Mouse (Mus musculus) limb, embryonic 15.5 days (tissue): ENCODE results near the gene Tnni3. TPM values are rescaled to one million over a fixed set of nuclear protein-coding genes. Genes with fewer than 3 reads are reported as not detected.
"Not testable (repeated sequence)": the region's sequence is repeated elsewhere in the genome, so short reads cannot be mapped to it uniquely, and the experiment has no call there.

Source experiments
- ATAC-seq: fragments of 200-750 bp; cut with Nextera tagmentation; 2 replicates; pipeline ENCODE4 v1.8.0; 2017; ENCODE audit warnings: low read depth, moderate TSS enrichment; ENCODE audit not compliant: insufficient number of reproducible peaks, low FRiP score, low TSS enrichment
- H3K27ac ChIP-seq: fragments of 300-500 bp; sonication (generic); 2 replicates; pipeline ENCODE4 v1.5.1; 2015; ENCODE audit warnings: moderate library complexity, mild to moderate bottlenecking, inconsistent platforms
- H3K27me3 ChIP-seq: fragments of 300-500 bp; sonication (generic); 2 replicates; pipeline ENCODE4 v1.6.1; 2015; ENCODE audit warnings: inconsistent platforms
- H3K36me3 ChIP-seq: fragments of 300-500 bp; sonication (generic); 2 replicates; pipeline ENCODE4 v1.6.1; 2015; ENCODE audit warnings: inconsistent platforms
- H3K4me1 ChIP-seq: fragments of 300-500 bp; sonication (generic); 2 replicates; pipeline ENCODE4 v1.6.1; 2015; ENCODE audit warnings: inconsistent platforms
- H3K4me2 ChIP-seq: fragments of 300-500 bp; sonication (generic); 2 replicates; pipeline ENCODE4 v1.6.1; 2015; ENCODE audit warnings: mild to moderate bottlenecking, inconsistent platforms
- H3K4me3 ChIP-seq: fragments of 300-500 bp; sonication (generic); 2 replicates; pipeline ENCODE4 v1.5.1; 2015; ENCODE audit warnings: mild to moderate bottlenecking, inconsistent platforms
- H3K9ac ChIP-seq: fragments of 300-500 bp; sonication (generic); 2 replicates; pipeline ENCODE4 v1.6.1; 2015; ENCODE audit warnings: inconsistent platforms
- H3K9me3 ChIP-seq: fragments of 300-500 bp; sonication (generic); 2 replicates; pipeline ENCODE4 v1.6.1; 2016; ENCODE audit warnings: inconsistent platforms
- WGBS: fragments of 180-500 bp; shearing (Covaris S2); methylation state at CpG from one replicate; pipeline ENCODE4 v1.1.7; 2015; 5-methylcytosine and 5-hydroxymethylcytosine counted together
- polyA plus RNA-seq: library from polyadenylated mRNA; unstranded; fragments of >200 nt; fragmentation: Nextera tagmentation; extraction: Ambion mirVana; gene quantifications from 2 replicates; pipeline ENCODE4 v1.2.1, GENCODE M21; 2015

Gene Tnni3
- 4.7 and 5.2 TPM in 2 replicates for polyA plus RNA-seq

DNA sequence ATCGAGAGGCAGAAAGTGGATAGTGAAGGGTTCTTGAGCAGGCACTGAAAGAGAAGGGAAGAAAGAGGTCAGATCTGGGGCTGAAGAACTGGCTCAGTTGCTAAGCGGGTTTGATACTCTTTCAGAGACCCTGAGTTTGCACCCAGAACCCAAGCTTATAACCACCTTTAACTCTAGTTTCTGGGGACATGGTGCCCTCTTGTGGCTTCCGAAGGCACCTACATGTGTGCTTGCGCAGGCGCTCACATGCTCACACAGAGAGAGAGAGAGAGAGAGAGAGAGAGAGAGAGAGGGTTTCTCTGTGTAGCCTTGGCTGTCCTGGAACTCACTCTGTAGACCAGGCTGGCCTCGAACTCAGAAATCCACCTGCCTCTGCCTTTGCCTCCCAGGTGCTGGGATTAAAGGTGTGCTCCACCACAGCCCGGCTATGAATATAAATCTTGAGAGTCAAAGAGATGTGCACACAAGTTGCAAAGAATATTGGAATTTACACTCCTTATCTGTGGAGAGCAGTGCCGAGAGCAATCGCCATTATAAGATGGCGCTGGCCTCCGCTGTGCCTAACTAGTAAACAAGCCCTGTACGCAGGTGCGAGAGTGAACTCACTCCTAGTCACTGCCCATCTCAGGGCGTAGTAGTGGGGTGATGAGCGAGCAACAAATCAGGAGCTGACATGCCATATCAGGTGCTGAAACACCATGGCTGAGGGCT is at the start of gene Tnni3:
Gene Tnni3, minus strand, starts transcription at position 18 of the 711 bp plus-strand sequence.
- H3K4me3 ChIP-seq, H3K4me2 ChIP-seq, ATAC-seq, H3K27ac ChIP-seq, H3K9me3 ChIP-seq, H3K27me3 ChIP-seq, H3K36me3 ChIP-seq, H3K9ac ChIP-seq: not testable (repeated sequence)
- H3K4me1 ChIP-seq = peaks cover 28% of the 10 kb centered on the region
- WGBS = 73% methylated on average over 15 of the region's 15 CpGs

DNA sequence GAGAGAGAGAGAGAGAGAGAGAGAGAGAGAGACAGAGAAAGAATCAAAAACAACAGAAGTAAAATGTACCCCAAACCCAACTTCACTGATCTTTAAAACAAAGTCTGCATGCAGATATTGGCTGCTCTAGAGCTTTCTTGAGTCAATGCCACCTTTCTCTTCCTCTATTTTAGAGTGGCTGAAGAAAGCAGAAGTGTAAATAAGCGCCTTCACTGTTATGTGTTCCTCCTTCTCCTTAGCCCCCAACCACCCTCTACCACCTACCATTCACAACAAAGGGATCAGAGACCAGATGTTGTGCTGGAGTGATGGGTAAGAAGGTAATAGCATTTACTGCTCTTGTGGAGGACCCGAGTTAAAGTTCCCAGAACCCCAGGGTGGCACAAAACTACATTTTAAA is 48.3 kb upstream of the Tnni3 start:
- not testable (repeated sequence) for H3K9ac ChIP-seq, H3K9me3 ChIP-seq, H3K4me1 ChIP-seq, H3K36me3 ChIP-seq, H3K4me2 ChIP-seq, H3K27me3 ChIP-seq, H3K4me3 ChIP-seq, H3K27ac ChIP-seq, ATAC-seq
- WGBS = 50% methylated on average over 2 of the region's 2 CpGs

DNA sequence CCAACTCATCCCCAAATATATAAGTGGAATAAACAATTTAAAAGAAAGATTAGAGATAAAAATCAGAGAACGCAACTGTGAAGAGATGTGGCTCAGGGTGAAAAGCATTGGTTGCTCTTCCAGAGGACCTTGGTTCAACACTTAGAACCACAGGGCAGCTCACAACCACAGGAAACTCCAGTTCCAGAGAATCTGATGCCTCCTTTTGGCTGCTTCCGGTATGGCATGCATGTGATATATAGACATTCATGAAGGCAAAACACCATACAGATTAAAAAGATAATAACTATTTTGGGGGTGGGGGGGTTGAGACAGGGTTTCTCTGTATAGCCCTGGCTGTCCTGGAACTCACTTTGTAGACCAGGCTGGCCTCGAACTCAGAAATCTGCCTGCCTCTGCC is 38.6 kb upstream of the Tnni3 start:
- Histone ChIP-seq H3K4me2 (no peak overlapping the region), H3K27ac (no peak overlapping the region), H3K27me3 (no peaks in the 10 kb centered on the region), H3K4me1 (no peaks in the 10 kb centered on the region), H3K4me3 (no peak overlapping the region), H3K9me3 (no peaks in the 10 kb centered on the region), H3K9ac (no peak overlapping the region), H3K36me3 (no peaks in the 10 kb centered on the region)
- ATAC-seq = no peak
- 90% methylated on average over 3 of the region's 3 CpGs for WGBS

DNA sequence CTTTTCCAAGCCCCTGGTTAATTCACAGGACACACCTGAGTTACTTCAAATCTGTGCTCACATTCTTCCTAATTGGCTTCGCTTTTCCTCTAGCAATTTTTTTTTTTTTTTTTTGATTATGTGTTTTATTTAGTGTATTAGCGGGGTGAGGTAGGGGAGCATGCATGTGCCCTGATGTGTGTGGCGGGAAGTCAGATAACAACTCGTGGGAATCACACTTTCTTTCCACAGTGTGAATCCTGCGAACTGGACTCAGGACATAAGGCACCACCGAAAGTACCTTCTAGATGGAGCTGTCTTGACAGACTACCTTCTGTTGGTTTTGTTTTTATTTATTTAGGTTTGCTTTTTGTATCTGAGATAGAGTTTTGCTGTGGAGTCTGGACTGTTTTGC is 33.1 kb upstream of the Tnni3 start:
- Histone ChIP-seq H3K4me2 (no peak overlapping the region), H3K9me3 (no peaks in the 10 kb centered on the region), H3K27me3 (peaks cover 4% of the 10 kb centered on the region; the same call in 1 of the 2 replicates), H3K4me3 (no peak overlapping the region), H3K4me1 (no peaks in the 10 kb centered on the region), H3K36me3 (no peaks in the 10 kb centered on the region), H3K27ac (no peak overlapping the region), H3K9ac (no peak overlapping the region)
- no peak for ATAC-seq
- WGBS = 65% methylated on average over 6 of the region's 6 CpGs

DNA sequence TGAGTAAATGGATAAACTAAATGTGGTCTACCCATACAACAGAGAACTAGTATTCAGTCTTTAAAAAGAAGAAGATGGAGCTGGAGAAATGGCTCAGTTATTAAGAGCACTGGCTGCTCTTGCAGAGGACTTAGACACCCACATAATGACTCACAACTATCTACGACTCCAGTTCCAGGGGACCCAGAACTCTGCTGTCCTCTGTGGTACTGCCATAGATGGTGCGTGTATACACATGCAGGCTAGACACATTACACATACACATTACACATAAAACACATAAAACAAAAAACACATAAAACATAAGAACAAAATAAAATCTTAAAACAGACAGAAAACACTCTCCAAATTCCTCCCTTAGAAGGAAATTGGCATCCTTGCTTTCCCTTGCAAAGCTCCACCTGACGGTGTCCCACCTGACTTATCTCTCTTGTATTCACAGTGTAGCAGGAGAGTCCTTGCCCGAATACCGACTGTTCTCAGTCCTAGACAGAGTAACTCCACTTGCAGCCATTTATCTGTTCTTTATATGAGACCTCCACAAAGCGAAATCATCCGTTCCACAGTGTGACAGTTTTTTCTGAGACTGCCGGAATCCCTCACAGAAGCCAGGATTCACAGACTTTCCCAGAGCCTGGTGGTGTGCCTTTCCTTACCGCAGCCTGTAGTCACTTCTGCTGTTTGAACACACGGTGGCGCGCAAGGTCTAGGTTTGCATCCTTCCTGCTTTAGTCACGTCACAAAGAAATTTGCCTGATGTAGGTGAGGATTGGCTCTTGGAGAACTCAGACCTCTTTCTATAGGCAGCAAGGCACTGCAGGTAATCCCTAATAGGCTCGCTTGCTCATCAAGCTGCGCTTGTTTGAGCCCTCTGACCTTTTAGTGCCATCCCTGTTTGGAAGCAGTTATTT is 32.5 kb upstream of the Tnni3 start:
- peak; percentile 72; the same call in 1 of the 2 replicates for ATAC-seq
- no peak overlapping the region for H3K9ac ChIP-seq
- WGBS = 22% methylated on average over 15 of the region's 15 CpGs

DNA sequence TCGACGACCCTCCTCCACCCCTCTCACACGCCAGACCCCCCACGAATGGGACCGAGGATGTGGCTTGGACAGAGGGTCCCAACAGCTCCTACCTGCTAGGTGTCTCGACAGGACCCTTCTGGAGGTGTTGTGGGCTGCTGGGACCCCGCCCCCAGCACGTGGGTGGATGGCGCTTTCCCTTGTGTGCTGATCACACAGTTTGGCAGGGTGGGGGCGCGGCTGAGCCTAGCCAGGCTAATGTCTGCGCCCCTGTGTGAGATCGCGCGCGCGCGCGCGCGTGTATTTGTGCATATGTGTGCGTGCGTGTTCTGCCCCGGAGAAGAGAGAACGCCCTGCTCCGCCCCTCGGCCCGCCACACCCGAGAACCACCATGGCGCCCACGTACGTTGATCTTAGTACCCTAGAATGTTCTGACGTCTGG is 23.2 kb upstream of the Tnni3 start, which contains the start of gene Syt5:
Gene Syt5, minus strand, starts transcription at position 321 of the 421 bp plus-strand sequence.
- H3K4me3 ChIP-seq = peak within 1 kb of the TSS; percentile 37
- peak within 1 kb of the TSS; percentile 82 for H3K4me2 ChIP-seq
- no peaks in the 10 kb centered on the region for H3K9me3 ChIP-seq
- H3K27ac ChIP-seq = no peak within 1 kb of the TSS
- H3K9ac ChIP-seq = no peak within 1 kb of the TSS
- H3K4me1 ChIP-seq = peaks cover 12% of the 10 kb centered on the region
- H3K36me3 ChIP-seq = no peaks in the 10 kb centered on the region
- 9% methylated on average over 33 of the region's 33 CpGs for WGBS
- no peak for ATAC-seq
- peaks cover 9% of the 10 kb centered on the region; the same call in 1 of the 2 replicates for H3K27me3 ChIP-seq

More for the DNA sequence above, 32.5 kb upstream of the Tnni3 start:
- Histone ChIP-seq H3K4me3 (no peak overlapping the region), H3K4me2 (no peak overlapping the region), H3K4me1 (no peaks in the 10 kb centered on the region), H3K27me3 (peaks cover 4% of the 10 kb centered on the region; the same call in 1 of the 2 replicates), H3K27ac (no peak overlapping the region), H3K36me3 (no peaks in the 10 kb centered on the region), H3K9me3 (no peaks in the 10 kb centered on the region)

DNA sequence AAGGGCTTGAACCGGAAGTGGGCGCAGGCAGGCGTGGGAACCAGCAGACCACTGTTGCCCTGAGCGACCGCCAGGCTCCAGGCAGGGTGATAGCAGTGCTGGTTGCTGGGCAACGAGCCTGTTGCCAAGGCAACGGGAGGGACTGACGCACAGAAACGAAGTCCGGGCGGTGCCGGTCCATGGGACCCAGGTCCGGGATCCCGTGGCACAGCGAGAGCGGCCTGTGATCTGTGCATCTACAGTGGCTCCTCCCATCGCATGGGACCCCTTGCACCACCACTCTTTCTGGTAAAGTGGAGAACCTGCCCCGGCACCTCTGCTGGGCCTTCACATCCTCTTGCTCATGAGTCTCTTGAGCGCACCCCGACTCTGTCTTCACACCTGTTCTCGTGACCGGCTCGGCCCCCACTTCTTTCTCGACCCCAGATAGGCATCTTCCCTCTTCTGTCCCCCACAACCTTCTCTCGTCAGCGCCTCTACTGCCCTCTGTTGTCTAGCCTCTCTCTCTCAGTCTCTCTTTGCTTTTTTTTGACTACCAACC is 22.6 kb upstream of the Tnni3 start:
- Histone ChIP-seq H3K27me3 (peaks cover 9% of the 10 kb centered on the region; the same call in 1 of the 2 replicates), H3K9me3 (no peaks in the 10 kb centered on the region), H3K4me2 (peak overlapping the region; percentile 82), H3K36me3 (no peaks in the 10 kb centered on the region), H3K9ac (no peak overlapping the region), H3K4me3 (peak overlapping the region; percentile 37), H3K27ac (no peak overlapping the region), H3K4me1 (peaks cover 12% of the 10 kb centered on the region)
- WGBS = 4% methylated on average over 26 of the region's 26 CpGs
- ATAC-seq = no peak

DNA sequence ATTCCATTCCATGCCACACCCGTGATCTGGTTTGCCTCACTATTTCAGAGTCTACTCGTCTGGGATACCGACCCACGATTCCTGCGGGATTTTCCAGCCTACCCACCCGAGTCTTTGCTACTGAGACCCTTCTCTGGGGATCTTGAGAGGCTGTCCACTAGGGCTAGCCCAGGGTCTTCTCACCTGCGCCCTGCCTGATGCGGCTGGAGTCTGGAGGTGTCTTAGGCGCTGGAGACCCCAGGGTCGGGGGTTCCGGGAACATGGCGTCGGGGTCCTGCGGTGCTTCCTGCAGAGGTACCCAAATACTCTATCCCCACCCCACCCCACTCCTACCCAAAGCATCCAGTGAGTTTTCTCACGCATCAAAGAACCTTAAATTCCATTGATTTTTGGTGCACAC is 22.0 kb upstream of the Tnni3 start:
- Histone ChIP-seq H3K27me3 (peaks cover 9% of the 10 kb centered on the region; the same call in 1 of the 2 replicates), H3K36me3 (no peaks in the 10 kb centered on the region), H3K27ac (no peak overlapping the region), H3K4me1 (peaks cover 12% of the 10 kb centered on the region), H3K9ac (no peak overlapping the region), H3K4me2 (no peak overlapping the region), H3K9me3 (no peaks in the 10 kb centered on the region), H3K4me3 (no peak overlapping the region)
- 68% methylated on average over 15 of the region's 15 CpGs for WGBS
- ATAC-seq = no peak

DNA sequence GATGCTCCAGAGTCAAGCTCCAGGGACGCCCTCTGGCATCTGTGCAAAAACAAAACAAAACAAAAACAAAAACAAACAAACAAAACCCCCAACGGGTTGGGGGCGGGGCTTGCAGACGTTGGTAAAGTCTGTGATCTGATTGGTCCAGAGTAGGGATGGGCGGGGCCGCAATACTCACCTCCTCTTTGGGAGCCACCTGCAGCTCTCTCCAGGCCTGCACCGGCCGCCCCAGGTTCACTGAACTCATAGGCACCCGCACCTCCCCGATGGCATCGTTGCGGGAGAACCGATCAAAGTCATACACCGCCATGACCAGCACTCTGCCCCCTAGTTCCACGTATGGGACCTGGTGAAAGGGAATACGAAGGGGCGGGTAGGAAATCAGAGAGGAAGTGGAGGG is 18.0 kb upstream of the Tnni3 start:
- no peak overlapping the region for H3K27ac ChIP-seq
- WGBS = 36% methylated on average over 17 of the region's 17 CpGs
- H3K36me3 ChIP-seq = no peaks in the 10 kb centered on the region
- no peak overlapping the region for H3K4me2 ChIP-seq
- H3K27me3 ChIP-seq = peaks cover 6% of the 10 kb centered on the region; the same call in 1 of the 2 replicates
- no peak for ATAC-seq
- H3K9me3 ChIP-seq = no peaks in the 10 kb centered on the region
- H3K9ac ChIP-seq = no peak overlapping the region
- peaks cover 8% of the 10 kb centered on the region for H3K4me1 ChIP-seq
- no peak overlapping the region for H3K4me3 ChIP-seq

DNA sequence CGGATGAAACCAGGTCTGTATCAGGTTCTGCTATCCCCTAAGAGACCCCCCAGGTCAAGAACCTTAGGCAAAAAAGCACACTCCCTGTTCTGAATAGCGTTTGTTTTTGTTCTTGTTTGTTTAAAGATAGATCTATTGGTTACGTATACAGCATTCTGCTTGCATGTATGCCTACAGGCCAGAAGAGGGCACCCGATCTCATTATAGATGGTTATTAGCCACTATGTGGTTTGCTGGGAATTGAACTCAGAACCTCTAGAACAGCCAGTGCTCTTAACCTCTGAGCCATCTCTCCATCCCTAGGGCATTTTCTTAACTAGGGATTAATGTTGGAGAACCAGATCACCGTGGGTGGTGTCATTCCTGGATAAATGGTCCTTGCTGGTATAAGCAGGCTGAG is 17.3 kb upstream of the Tnni3 start:
- Histone ChIP-seq H3K4me1 (peaks cover under 1% of the 10 kb centered on the region), H3K9ac (no peak overlapping the region), H3K27me3 (0 out of 2 replicates have a peak, but pooled peaks cover 3% of the 10 kb centered on the region), H3K4me2 (no peak overlapping the region), H3K9me3 (no peaks in the 10 kb centered on the region), H3K4me3 (no peak overlapping the region), H3K27ac (no peak overlapping the region), H3K36me3 (no peaks in the 10 kb centered on the region)
- 62% methylated on average over 5 of the region's 5 CpGs for WGBS
- ATAC-seq = no peak

DNA sequence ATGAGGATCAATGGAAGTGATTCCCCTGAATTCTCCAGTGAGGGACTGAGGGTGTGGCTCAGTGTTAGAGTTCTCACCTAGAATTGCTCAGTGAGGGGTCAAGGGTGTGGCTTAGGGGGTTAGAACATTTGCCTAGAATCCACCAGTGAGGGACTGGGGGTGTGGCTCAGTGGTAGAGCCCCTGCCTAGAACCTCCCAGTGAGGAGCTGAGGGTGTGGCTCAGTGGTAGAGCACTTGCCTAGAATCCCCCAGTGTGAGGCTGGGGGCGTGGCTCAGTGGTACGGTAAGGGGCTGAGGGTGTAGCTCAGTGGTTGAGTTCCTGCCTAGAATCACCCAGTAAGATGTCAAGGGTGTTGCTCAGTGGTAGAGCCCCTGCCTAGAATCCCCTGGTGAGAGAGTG is 15.0 kb upstream of the Tnni3 start:
- H3K27ac ChIP-seq = no peak overlapping the region
- no peak overlapping the region for H3K4me3 ChIP-seq
- H3K9ac ChIP-seq = no peak overlapping the region
- H3K9me3 ChIP-seq = no peaks in the 10 kb centered on the region
- ATAC-seq = no peak
- WGBS = 63% methylated on average over 2 of the region's 2 CpGs
- no peaks in the 10 kb centered on the region for H3K27me3 ChIP-seq
- no peaks in the 10 kb centered on the region for H3K36me3 ChIP-seq
- no peaks in the 10 kb centered on the region for H3K4me1 ChIP-seq
- H3K4me2 ChIP-seq = no peak overlapping the region

DNA sequence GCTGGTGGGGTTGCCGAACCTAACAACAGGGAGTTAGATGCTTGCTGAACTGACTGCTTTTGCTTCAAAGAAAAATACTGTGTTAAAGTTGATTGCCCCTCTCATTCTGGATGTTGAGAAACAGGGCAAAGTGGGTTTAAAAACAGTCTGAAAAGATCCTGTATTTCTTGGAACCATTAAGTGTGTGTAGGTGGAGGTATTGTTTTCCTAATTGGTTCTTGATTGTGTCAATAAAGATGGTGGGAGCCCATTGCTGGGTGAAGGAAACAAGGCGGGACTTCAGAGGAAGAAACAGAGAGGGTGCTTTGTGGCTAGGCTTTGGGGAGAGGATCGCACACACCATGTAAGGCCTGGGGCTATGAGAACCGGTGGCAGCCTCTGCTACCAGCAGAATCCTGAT is 13.2 kb upstream of the Tnni3 start:
- WGBS = 40% methylated on average over 4 of the region's 4 CpGs
- no peak for ATAC-seq
- Histone ChIP-seq H3K4me3 (no peak overlapping the region), H3K4me2 (no peak overlapping the region), H3K36me3 (no peaks in the 10 kb centered on the region), H3K9ac (no peak overlapping the region), H3K27me3 (no peaks in the 10 kb centered on the region), H3K4me1 (peaks cover 4% of the 10 kb centered on the region), H3K9me3 (no peaks in the 10 kb centered on the region), H3K27ac (no peak overlapping the region)
